Mouse (Mus musculus) megakaryocyte-erythroid progenitor cell, adult 5 weeks (primary cell): ENCODE data around the gene Tcl1b2. TPM values are rescaled to one million over a fixed set of nuclear protein-coding genes. Genes with fewer than 3 reads are reported as not detected.

ENCODE experiments used
- polyA plus RNA-seq: library from polyadenylated mRNA; stranded (reverse); fragments of >175 nt; gene quantifications from 2 replicates; pipeline ENCODE4 v1.2.3, GENCODE M21; 2012

The Tcl1b2 gene
- not detected in 2 replicates for polyA plus RNA-seq

DNA sequence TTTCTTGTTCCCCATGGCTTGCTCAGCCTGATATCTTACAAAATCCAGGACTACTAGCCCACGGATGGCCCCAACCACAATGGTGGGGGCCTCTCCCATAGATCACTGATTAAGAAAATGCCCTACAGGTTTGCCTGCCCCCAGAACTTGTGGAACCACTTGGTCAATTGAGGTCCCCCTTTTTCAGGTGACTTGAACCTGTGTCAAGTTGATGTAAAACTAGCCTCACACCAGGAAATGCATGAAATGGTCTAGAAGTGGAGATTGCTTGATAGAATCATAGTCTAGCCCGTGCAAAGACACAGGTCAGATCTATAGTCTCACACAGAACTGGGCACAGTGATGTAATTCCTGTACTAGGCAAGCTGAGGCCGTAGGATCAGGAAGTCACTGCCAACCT is at the start of gene Tcl1b2:
Tcl1b2 (plus strand) TSS at position 301 of the 400 bp plus-strand sequence.

DNA sequence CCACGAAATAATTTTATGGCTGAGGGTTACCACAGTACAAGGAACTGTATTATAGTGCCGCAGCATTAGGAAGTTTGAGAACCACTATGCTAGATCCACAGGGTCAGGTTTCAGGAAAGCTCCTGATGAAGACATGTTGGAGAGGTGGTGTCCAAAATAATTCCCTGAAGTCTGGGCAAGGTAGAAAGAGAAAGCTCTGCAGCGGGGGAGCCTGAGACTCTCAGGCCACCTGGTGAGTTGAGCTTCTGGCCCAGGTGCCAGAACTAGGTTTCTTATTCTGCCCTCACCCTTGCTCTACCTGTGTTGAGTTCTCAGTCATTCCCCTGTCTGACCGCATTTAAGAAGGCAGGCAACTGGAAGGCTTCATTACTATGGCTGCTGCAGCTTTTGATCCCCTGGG is 13.6 kb downstream of the Tcl1b2 start, which contains the start of gene Tcl1b1:
Tcl1b1 (plus strand) TSS at position 301 of the 400 bp plus-strand sequence.

DNA sequence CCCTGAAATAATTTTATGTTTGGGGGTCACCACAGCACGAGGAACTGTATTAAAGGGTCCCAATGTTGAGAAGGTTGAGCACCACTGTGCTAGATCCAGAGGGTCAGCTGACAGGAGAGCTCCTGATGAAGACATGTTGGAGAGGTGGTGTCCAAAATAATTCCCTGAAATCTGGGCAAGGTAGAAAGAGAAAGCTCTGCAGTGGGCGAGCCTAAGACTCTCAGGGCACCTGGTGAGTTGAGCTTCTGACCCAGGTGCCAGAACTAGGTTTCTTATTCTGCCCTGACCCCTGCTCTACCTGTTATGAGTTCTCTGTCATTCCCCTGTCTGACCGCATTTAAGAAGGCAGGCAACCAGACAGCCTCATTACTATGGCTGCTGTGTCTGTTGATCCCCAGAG is 30.2 kb downstream of the Tcl1b2 start, which contains the start of gene Tcl1b5:
Tcl1b5 (plus strand) TSS at position 301 of the 400 bp plus-strand sequence.

DNA sequence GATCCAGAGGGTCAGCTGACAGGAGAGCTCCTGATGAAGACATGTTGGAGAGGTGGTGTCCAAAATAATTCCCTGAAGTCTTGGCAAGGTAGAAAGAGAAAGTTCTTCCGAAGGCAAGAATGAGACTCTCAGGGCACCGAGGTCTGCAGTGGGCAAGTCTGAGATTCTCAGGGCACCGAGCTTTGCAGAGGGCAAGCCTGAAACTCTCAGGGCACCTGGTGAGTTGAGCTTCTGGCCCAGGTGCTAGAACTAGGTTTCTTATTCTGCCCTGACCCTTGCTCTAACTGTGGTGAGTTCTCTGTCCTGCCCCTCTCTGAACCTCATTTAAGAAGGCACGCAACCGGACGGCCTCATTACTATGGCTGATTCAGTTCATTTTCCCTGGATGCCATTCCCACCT is 44.9 kb downstream of the Tcl1b2 start, which contains the start of gene Tcl1b3:
Tcl1b3 (plus strand) TSS at position 301 of the 400 bp plus-strand sequence.

DNA sequence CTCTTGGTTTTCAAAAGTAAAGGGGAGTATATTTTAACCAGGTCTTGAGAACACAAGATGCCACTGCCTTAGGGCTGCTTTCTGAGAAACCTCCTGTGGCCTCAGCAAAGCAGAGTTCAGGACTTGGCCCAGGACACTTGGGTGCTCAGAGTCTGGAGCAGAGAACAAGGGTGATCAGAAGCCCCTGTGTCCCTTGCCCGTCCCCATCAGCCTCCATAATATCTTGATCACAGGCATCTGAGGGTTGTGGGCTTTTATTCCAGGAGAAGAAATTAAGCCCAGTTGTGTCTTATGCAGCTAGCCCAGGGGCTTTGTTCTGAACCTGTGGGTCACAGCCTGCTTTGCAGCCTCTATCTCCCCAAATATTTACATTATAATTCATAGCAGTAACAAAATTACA is 55.8 kb downstream of the Tcl1b2 start, which contains the start of gene Tcl1b4:
Tcl1b4 (plus strand) TSS at position 301 of the 400 bp plus-strand sequence.

Other genes with a start within 250 kb of the Tcl1b2 start
- 24.0 and 25.7 TPM in 2 replicates for gene Syne3, start 136.2 kb upstream of the Tcl1b2 start, polyA plus RNA-seq
- 81.9 and 122 TPM in 2 replicates for gene Glrx5, start 113.3 kb upstream of the Tcl1b2 start, polyA plus RNA-seq
- not detected in 2 replicates for gene Tcl1b1, start 13.7 kb downstream of the Tcl1b2 start, polyA plus RNA-seq
- not detected in 2 replicates for gene Tcl1b5, start 30.3 kb downstream of the Tcl1b2 start, polyA plus RNA-seq
- gene Tcl1b3, start 45.0 kb downstream of the Tcl1b2 start, polyA plus RNA-seq = not detected in 2 replicates
- not detected in 2 replicates for gene Tcl1b4, start 55.9 kb downstream of the Tcl1b2 start, polyA plus RNA-seq
- not detected in 2 replicates for gene Tcl1, start 76.8 kb downstream of the Tcl1b2 start, polyA plus RNA-seq
- not detected in 2 replicates for gene Tunar, start 187.9 kb downstream of the Tcl1b2 start, polyA plus RNA-seq